Mouse (Mus musculus) cerebellum, postnatal 10 days (tissue): ENCODE results near the gene Gsk3a.
"Not testable (repeated sequence)": the region's sequence is repeated elsewhere in the genome, so short reads cannot be mapped to it uniquely, and the experiment has no call there.

Source experiments
- DNase-seq, 2 experiments: peaks; one replicate each; pipeline ENCODE4 v3.0.0; 2021; ENCODE audit warnings: mixed read lengths in 2 of 2

The Gsk3a gene

GRCm38 (mm10) chr7:25272445-25273258 lies 35.0 kb upstream of the Gsk3a start:
- DNase-seq = peak in 1 of 2 experiments; percentile 30

GRCm38 (mm10) chr7:25271651-25272444 lies 34.2 kb upstream of the Gsk3a start:
- peak in 1 of 2 experiments; percentile 13 for DNase-seq

- peak in 1 of 2 experiments; percentile 31 for DNase-seq
These were observed 33.3 kb upstream of the Gsk3a start for GRCm38 (mm10) chr7:25270652-25271633.

GRCm38 (mm10) chr7:25269545-25270271 lies 32.1 kb upstream of the Gsk3a start:
- peak in 1 of 2 experiments; percentile 15 for DNase-seq

- peak; percentile 23 to 36 for DNase-seq
These were observed 31.4 kb upstream of the Gsk3a start for GRCm38 (mm10) chr7:25269029-25269428.

GRCm38 (mm10) chr7:25268588-25268987 lies 30.9 kb upstream of the Gsk3a start:
- no peak for DNase-seq

GRCm38 (mm10) chr7:25267751-25268463 lies 30.3 kb upstream of the Gsk3a start:
- DNase-seq = peak; percentile 99 to 100

- DNase-seq = peak; percentile 100
These were observed 29.7 kb upstream of the Gsk3a start, which contains the start of gene Cic for GRCm38 (mm10) chr7:25267301-25267750. Cic (plus strand) TSS chr7:25267704.

- no peak for DNase-seq
These were observed 28.7 kb upstream of the Gsk3a start for GRCm38 (mm10) chr7:25266180-25266962.

GRCm38 (mm10) chr7:25265743-25266142 lies 28.1 kb upstream of the Gsk3a start:
- DNase-seq = not testable (repeated sequence)

- DNase-seq = no peak
These were observed 26.6 kb upstream of the Gsk3a start for GRCm38 (mm10) chr7:25263968-25264870.

GRCm38 (mm10) chr7:25261896-25262295 lies 24.2 kb upstream of the Gsk3a start:
- DNase-seq = no peak

- DNase-seq = peak in 1 of 2 experiments; percentile 38
These were observed 14.2 kb upstream of the Gsk3a start for GRCm38 (mm10) chr7:25251822-25252221.

- peak; percentile 82 to 84 for DNase-seq
These were observed 13.6 kb upstream of the Gsk3a start for GRCm38 (mm10) chr7:25251071-25251791.

GRCm38 (mm10) chr7:25250141-25250972 lies 12.7 kb upstream of the Gsk3a start, which contains the start of gene Erf:
Erf (minus strand) TSS chr7:25250761.
- peak; percentile 95 to 97 for DNase-seq

GRCm38 (mm10) chr7:25249314-25250140 lies 11.9 kb upstream of the Gsk3a start:
- DNase-seq = peak; percentile 81 to 84
